Mouse (Mus musculus): Measurements from ENCODE around the gene Cdkal1. TPM values are rescaled to one million over a fixed set of nuclear protein-coding genes. Genes with fewer than 3 reads are reported as not detected.

Cdkal1 gene
- polyA plus RNA-seq, 1 experiment from 2014 or later = 28.8 TPM

DNA sequence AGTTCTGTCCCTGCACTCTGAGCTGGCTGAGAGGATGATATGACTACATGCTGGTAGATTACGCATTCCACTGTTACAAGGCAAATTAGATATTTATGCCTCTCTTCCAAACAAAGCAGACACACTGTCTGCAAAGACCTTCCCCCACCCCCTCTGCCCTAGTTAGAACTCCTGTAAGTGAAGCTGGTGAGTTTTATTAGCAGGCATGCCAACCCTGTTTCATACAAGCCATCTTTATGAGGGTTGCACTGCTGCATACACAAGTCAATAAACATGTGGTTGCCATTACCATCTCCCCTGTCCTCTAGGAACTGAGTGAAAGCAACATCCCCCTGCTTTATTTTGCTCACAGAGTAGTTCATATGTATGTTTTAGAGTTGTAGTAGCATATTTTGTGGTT is 447.9 kb downstream of the Cdkal1 start:
- no peak for ATAC-seq

GRCm38 (mm10) chr13:29405316-29405715 is 450.2 kb downstream of the Cdkal1 start:
- no peaks in the 10 kb centered on the region for H3K9me3 ChIP-seq (ENCODE audit: control insufficient read depth, low read length)
- no peak overlapping the region for H3K4me2 ChIP-seq (ENCODE audit: low read length)
- no peak for ATAC-seq
- no peak overlapping the region for H3K4me3 ChIP-seq (replicated peaks; ENCODE audit: low read length)
- no peak overlapping the region for H3K27ac ChIP-seq (ENCODE audit: low read length)
- WGBS = 88% methylated on average over 5 of the region's 5 CpGs
- H3K27me3 ChIP-seq (replicated peaks; ENCODE audit: control insufficient read depth, insufficient read depth, low read length) = no peaks in the 10 kb centered on the region
- H3K36me3 ChIP-seq (ENCODE audit: control insufficient read depth, insufficient read depth) = no peaks in the 10 kb centered on the region
- H3K4me1 ChIP-seq (replicated peaks; ENCODE audit: control insufficient read depth, insufficient read depth, low read length) = peaks cover 1% of the 10 kb centered on the region
- no peak overlapping the region for H3K9ac ChIP-seq (replicated peaks; ENCODE audit: low read depth, low read length)

More for the DNA sequence above, 447.9 kb downstream of the Cdkal1 start:
- Histone ChIP-seq H3K27ac (ENCODE audit: low read length) (no peak overlapping the region), H3K4me3 (replicated peaks; ENCODE audit: low read length) (no peak overlapping the region), H3K4me2 (ENCODE audit: low read length) (no peak overlapping the region), H3K27me3 (replicated peaks; ENCODE audit: control insufficient read depth, insufficient read depth, low read length) (no peaks in the 10 kb centered on the region), H3K9ac (replicated peaks; ENCODE audit: low read depth, low read length) (no peak overlapping the region), H3K36me3 (ENCODE audit: control insufficient read depth, insufficient read depth) (no peaks in the 10 kb centered on the region), H3K4me1 (replicated peaks; ENCODE audit: control insufficient read depth, insufficient read depth, low read length) (no peaks in the 10 kb centered on the region), H3K9me3 (ENCODE audit: control insufficient read depth, low read length) (no peaks in the 10 kb centered on the region)
- WGBS = 93% methylated on average over 1 of the region's 1 CpGs

DNA sequence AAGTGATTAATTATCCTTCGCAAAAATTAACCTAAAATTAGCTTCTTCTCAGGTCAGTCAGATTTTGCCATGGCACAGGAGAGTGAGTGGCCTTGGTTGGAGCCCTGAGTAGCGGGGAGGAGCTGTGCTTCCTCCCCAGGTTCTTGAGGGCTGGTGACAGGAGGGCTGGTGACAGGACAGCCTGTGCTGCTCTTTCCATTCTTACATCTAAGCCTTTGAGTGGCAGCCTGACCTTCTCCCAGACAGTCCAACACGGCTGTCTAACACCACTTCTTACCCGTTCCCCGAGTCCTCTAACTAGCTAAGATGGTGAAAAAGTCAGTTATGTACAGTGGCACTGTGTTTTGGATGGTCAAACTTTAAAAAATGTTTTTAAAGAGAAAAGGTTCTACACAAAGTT is 452.3 kb downstream of the Cdkal1 start:
- H3K4me1 ChIP-seq (replicated peaks; ENCODE audit: control insufficient read depth, insufficient read depth, low read length) = peaks cover 13% of the 10 kb centered on the region
- no peaks in the 10 kb centered on the region for H3K27me3 ChIP-seq (replicated peaks; ENCODE audit: control insufficient read depth, insufficient read depth, low read length)
- H3K9me3 ChIP-seq (ENCODE audit: control insufficient read depth, low read length) = no peaks in the 10 kb centered on the region
- H3K4me2 ChIP-seq (ENCODE audit: low read length) = no peak overlapping the region
- no peak overlapping the region for H3K27ac ChIP-seq (ENCODE audit: low read length)
- H3K4me3 ChIP-seq (replicated peaks; ENCODE audit: low read length) = no peak overlapping the region
- WGBS = 87% methylated on average over 5 of the region's 5 CpGs
- H3K9ac ChIP-seq (replicated peaks; ENCODE audit: low read depth, low read length) = no peak overlapping the region
- no peaks in the 10 kb centered on the region for H3K36me3 ChIP-seq (ENCODE audit: control insufficient read depth, insufficient read depth)
- no peak for ATAC-seq

DNA sequence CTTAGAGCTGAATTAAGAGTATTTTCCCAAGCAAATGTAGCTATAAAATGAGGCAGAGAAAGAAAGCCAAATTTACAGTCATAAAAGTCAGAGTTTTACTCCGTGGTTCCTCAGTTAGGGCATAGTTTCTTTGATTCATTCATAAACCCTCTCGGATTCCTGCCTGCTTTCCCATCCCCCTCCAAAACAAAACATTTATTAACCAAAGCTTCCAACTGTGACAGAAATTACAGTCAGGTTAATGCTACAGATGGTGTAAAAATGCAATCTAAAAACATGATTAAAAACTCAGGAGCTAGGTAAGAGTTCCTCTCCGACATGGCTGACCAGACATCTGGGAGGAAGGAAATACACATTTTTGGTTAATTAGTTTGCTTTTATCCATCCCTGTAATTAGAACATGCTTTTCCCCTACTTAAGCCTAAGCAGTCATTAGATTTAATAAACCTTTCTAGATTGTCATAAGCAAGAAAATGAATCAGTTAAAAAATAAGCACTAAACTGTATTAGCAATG is 452.9 kb downstream of the Cdkal1 start:
- ATAC-seq = no peak
- Histone ChIP-seq H3K27me3 (replicated peaks; ENCODE audit: control insufficient read depth, insufficient read depth, low read length) (no peaks in the 10 kb centered on the region), H3K4me2 (ENCODE audit: low read length) (no peak overlapping the region), H3K27ac (ENCODE audit: low read length) (no peak overlapping the region), H3K4me3 (replicated peaks; ENCODE audit: low read length) (no peak overlapping the region), H3K36me3 (ENCODE audit: control insufficient read depth, insufficient read depth) (no peaks in the 10 kb centered on the region), H3K9ac (replicated peaks; ENCODE audit: low read depth, low read length) (no peak overlapping the region), H3K9me3 (ENCODE audit: control insufficient read depth, low read length) (no peaks in the 10 kb centered on the region), H3K4me1 (replicated peaks; ENCODE audit: control insufficient read depth, insufficient read depth, low read length) (peaks cover 14% of the 10 kb centered on the region)
- WGBS = 33% methylated on average over 3 of the region's 3 CpGs

DNA sequence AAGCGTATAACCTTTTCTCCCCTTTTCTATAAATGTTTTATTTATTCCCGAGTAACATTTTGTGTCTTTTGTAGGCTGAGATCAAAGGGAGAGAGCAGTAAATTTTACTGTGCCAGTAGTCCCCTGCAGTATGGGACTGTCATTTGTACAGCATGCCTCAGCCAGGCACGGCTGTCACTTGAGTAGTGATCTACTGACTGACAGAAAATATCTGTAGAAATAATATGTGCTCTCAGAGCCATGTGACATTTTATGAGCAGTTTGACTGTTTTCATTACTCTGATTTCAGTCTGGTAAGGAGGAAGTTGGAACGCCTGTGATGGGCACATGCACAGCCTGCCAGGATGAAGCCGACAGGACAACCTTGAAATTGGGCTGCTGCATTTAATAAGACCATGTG is 455.6 kb downstream of the Cdkal1 start:
- H3K27me3 ChIP-seq (replicated peaks; ENCODE audit: control insufficient read depth, insufficient read depth, low read length) = no peaks in the 10 kb centered on the region
- WGBS = 47% methylated on average over 5 of the region's 5 CpGs
- H3K27ac ChIP-seq (ENCODE audit: low read length) = no peak overlapping the region

DNA sequence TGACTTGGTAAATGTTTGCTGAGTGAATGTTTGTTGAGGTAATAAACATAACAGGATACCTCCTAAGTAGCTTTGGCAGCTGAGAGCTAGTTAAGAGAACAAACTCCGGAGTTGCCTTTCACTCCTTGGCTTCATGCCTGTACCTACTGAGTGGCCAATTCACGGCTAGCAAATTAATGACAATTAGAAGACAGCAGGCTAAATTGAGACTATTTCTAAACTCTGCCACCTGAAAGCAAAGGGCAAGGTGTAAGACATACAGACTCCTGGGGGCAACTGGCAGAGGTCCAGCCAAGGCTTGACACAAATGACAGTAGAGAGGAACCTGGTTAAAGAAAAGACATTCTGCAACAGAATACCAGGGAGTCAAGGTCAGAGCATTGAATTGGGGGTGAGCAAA is 457.0 kb downstream of the Cdkal1 start:
- no peak overlapping the region for H3K4me2 ChIP-seq (ENCODE audit: low read length)
- H3K9ac ChIP-seq (replicated peaks; ENCODE audit: low read depth, low read length) = no peak overlapping the region
- ATAC-seq = no peak
- WGBS = 17% methylated on average over 2 of the region's 2 CpGs
- H3K4me1 ChIP-seq (replicated peaks; ENCODE audit: control insufficient read depth, insufficient read depth, low read length) = peaks cover 14% of the 10 kb centered on the region
- no peak overlapping the region for H3K4me3 ChIP-seq (replicated peaks; ENCODE audit: low read length)
- no peaks in the 10 kb centered on the region for H3K27me3 ChIP-seq (replicated peaks; ENCODE audit: control insufficient read depth, insufficient read depth, low read length)
- H3K36me3 ChIP-seq (ENCODE audit: control insufficient read depth, insufficient read depth) = no peaks in the 10 kb centered on the region
- no peaks in the 10 kb centered on the region for H3K9me3 ChIP-seq (ENCODE audit: control insufficient read depth, low read length)
- no peak overlapping the region for H3K27ac ChIP-seq (ENCODE audit: low read length)

More for the DNA sequence above, 455.6 kb downstream of the Cdkal1 start:
- Histone ChIP-seq H3K9ac (replicated peaks; ENCODE audit: low read depth, low read length) (no peak overlapping the region), H3K9me3 (ENCODE audit: control insufficient read depth, low read length) (no peaks in the 10 kb centered on the region), H3K36me3 (ENCODE audit: control insufficient read depth, insufficient read depth) (no peaks in the 10 kb centered on the region), H3K4me3 (replicated peaks; ENCODE audit: low read length) (no peak overlapping the region), H3K4me1 (replicated peaks; ENCODE audit: control insufficient read depth, insufficient read depth, low read length) (peaks cover 14% of the 10 kb centered on the region), H3K4me2 (ENCODE audit: low read length) (no peak overlapping the region)
- peak; percentile 83 for ATAC-seq

DNA sequence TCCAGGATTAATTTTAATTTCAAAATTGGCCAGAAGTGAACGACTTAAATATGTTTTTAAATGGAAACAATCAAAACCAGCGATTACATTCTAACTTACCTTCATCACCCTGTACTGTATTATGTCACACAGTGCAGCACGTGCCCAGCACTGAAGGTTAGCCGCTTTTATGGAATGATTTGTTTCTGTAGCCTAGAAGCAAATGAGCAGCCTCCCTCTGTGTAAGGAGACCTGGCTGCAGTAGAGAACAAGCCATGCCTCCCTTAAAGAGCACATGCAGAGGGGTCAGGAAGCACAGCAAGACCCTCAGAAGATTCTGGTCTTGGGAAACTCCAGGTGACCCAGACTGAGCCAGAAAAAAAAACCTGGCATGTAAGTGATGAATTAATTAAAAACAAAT is 459.8 kb downstream of the Cdkal1 start:
- no peak for ATAC-seq
- Histone ChIP-seq H3K9me3 (ENCODE audit: control insufficient read depth, low read length) (no peaks in the 10 kb centered on the region), H3K4me1 (replicated peaks; ENCODE audit: control insufficient read depth, insufficient read depth, low read length) (peaks cover 14% of the 10 kb centered on the region), H3K27me3 (replicated peaks; ENCODE audit: control insufficient read depth, insufficient read depth, low read length) (no peaks in the 10 kb centered on the region), H3K36me3 (ENCODE audit: control insufficient read depth, insufficient read depth) (no peaks in the 10 kb centered on the region), H3K9ac (replicated peaks; ENCODE audit: low read depth, low read length) (no peak overlapping the region), H3K27ac (ENCODE audit: low read length) (no peak overlapping the region), H3K4me2 (ENCODE audit: low read length) (no peak overlapping the region), H3K4me3 (replicated peaks; ENCODE audit: low read length) (no peak overlapping the region)
- WGBS = 75% methylated on average over 4 of the region's 4 CpGs

GRCm38 (mm10) chr13:29390025-29390424 is 465.4 kb downstream of the Cdkal1 start:
- no peak overlapping the region for H3K4me2 ChIP-seq (ENCODE audit: low read length)
- ATAC-seq = no peak
- no peak overlapping the region for H3K27ac ChIP-seq (ENCODE audit: low read length)
- WGBS = 90% methylated on average over 5 of the region's 5 CpGs
- H3K4me3 ChIP-seq (replicated peaks; ENCODE audit: low read length) = no peak overlapping the region
- H3K9ac ChIP-seq (replicated peaks; ENCODE audit: low read depth, low read length) = no peak overlapping the region
- no peaks in the 10 kb centered on the region for H3K4me1 ChIP-seq (replicated peaks; ENCODE audit: control insufficient read depth, insufficient read depth, low read length)
- H3K36me3 ChIP-seq (ENCODE audit: control insufficient read depth, insufficient read depth) = no peaks in the 10 kb centered on the region
- H3K27me3 ChIP-seq (replicated peaks; ENCODE audit: control insufficient read depth, insufficient read depth, low read length) = no peaks in the 10 kb centered on the region
- no peaks in the 10 kb centered on the region for H3K9me3 ChIP-seq (ENCODE audit: control insufficient read depth, low read length)

DNA sequence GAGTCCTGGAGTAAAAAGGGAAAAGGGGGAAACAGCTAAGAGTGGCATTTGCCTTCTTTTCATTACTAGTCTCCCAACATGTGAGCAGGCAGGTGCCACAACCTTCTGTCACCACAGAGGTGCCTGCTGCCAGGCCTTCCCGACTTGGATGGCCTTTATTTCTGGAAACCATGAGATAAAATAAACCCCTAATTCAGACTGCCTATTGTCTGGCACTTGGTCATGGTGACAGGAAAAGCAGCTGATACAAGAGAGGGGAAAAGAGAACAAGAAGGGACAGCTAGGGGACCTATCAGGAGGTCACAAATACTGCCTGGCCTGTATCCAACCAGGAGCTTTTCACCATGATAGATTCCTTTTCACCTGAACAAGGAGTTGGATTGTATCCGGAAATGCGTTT is 466.6 kb downstream of the Cdkal1 start:
- 70% methylated on average over 3 of the region's 3 CpGs for WGBS
- no peak overlapping the region for H3K27ac ChIP-seq (ENCODE audit: low read length)
- no peaks in the 10 kb centered on the region for H3K36me3 ChIP-seq (ENCODE audit: control insufficient read depth, insufficient read depth)
- no peaks in the 10 kb centered on the region for H3K4me1 ChIP-seq (replicated peaks; ENCODE audit: control insufficient read depth, insufficient read depth, low read length)
- no peak for ATAC-seq
- H3K9ac ChIP-seq (replicated peaks; ENCODE audit: low read depth, low read length) = no peak overlapping the region
- no peaks in the 10 kb centered on the region for H3K9me3 ChIP-seq (ENCODE audit: control insufficient read depth, low read length)
- H3K27me3 ChIP-seq (replicated peaks; ENCODE audit: control insufficient read depth, insufficient read depth, low read length) = no peaks in the 10 kb centered on the region
- H3K4me2 ChIP-seq (ENCODE audit: low read length) = no peak overlapping the region
- H3K4me3 ChIP-seq (replicated peaks; ENCODE audit: low read length) = no peak overlapping the region

- 54% methylated on average over 2 of the region's 2 CpGs for whole genome bisulfite sequencing
Measured at GRCm38 (mm10) chr13:29377572-29377971, 477.9 kb downstream of the Cdkal1 start.

More at GRCm38 (mm10) chr13:29377572-29377971, 477.9 kb downstream of the Cdkal1 start:
- H3K27ac ChIP-seq (ENCODE audit: low read length) = peak overlapping the region; percentile 49; the same call in 1 of the 2 replicates
- H3K9ac ChIP-seq (replicated peaks; ENCODE audit: low read depth, low read length) = no peak overlapping the region
- peaks cover 18% of the 10 kb centered on the region for H3K4me1 ChIP-seq (replicated peaks; ENCODE audit: control insufficient read depth, insufficient read depth, low read length)
- H3K4me3 ChIP-seq (replicated peaks; ENCODE audit: low read length) = no peak overlapping the region
- H3K27me3 ChIP-seq (replicated peaks; ENCODE audit: control insufficient read depth, insufficient read depth, low read length) = no peaks in the 10 kb centered on the region
- no peak for ATAC-seq
- no peaks in the 10 kb centered on the region for H3K9me3 ChIP-seq (ENCODE audit: control insufficient read depth, low read length)
- no peaks in the 10 kb centered on the region for H3K36me3 ChIP-seq (ENCODE audit: control insufficient read depth, insufficient read depth)
- H3K4me2 ChIP-seq (ENCODE audit: low read length) = no peak overlapping the region
